Mouse (Mus musculus) ovary, postnatal 36 days (tissue): ENCODE data around the gene Vsig10.
"Not testable (repeated sequence)": the region's sequence is repeated elsewhere in the genome, so short reads cannot be mapped to it uniquely, and the experiment has no call there.

Source experiments
- DNase-seq: peaks from one replicate; pipeline ENCODE4 v3.0.0; 2022; ENCODE audit warnings: low spot score, mixed read lengths

The Vsig10 gene

DNA sequence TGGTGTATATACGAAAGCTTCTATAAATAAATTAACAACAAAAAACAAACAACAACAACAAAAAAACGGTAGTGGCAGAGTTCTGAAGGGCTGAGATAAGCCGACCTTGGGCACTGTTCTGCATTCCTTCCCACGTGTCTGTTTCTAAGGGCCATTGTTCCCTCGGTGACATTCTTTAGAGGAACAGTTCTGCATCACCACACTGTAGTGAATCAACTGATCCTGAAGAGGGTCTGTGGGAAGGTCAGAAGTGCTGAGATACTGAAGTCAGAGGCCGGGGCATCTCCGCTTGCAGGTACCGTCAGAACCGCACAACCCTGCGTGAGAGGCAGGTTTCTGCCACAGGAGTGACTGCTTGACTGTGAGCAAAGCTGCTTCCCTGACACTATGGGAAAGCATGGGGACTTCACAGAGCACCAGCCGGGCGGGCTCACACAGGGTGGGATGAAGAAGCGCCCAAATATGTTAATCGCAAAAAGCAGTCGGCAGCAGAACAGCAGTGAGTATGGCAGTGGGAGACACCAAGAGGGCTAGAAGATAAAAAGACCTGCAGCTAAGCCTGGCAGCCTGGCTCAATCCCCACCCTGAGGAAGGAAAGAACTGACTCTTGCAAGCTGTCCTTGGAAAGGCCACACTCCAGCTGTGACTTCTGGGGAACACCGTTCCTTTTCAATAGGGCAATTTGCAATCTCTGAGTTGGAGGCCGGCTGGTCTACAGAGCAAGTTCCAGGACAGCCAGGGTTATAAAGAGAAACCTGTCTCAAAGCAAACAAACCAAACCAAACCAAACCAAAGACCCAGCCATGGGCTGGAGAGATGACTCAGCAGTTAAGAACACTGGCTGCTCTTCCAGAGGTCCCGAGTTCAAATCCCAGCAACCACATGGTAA is 14.9 kb upstream of the Vsig10 start:
- no peak for DNase-seq

DNA sequence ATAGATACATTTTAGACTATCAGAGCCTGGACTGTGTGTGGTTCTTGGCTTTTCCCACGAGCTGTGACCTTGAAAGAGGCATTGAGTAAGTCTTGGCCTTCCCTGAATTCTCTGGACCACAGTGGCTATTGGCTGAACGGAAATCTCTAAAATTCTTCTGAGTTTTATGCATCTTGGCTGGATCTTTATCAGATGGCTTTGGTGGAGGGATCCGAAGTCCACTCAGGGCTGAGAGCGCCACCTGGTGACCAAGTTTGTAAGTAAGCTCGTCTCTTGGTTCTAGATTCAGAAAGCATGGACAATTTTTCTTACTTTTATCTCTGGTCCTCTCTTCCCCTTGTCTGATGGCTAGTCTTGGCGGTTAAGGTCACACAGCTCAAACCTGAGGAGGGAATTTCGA is 13.9 kb upstream of the Vsig10 start:
- DNase-seq: peak; percentile 75

DNA sequence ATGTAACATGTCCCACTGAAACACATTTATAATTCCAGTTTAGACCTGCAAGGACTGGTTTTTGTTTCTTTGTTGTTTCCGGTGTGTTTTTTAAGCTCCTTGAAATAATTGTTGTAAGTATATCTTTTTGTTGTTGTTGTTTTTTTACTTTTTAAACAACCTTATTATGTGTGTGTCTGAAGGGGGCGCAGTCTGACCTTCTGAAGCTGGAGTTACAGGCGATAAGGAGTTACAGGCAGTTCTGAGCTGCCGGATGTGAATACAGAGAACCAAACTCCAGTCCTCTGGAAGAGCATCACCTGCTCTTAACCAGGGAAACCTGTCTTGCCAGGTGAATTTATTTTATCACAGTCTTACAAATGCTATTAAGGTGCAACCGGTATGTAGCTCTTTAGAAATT is 13.1 kb upstream of the Vsig10 start:
- DNase-seq: no peak

DNA sequence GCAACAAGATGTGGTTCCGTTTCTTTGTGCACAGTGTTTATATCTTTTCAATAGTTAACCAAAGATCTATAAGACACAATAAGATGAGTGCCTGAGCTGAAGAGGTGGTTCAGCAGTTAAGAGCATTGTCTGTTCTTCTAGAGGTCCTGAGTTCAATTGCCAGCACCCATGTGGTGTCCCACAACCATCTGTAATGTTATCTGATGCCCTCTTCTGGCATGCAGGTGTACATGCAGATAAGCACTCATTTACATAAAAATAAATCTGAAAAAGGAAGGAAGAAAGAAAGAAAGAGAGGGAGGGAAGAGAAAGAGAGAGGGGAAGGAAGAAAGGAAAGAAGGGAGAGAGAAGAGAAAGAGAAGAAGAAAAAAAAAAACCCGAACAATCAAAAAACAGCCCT is 12.1 kb upstream of the Vsig10 start:
- no peak for DNase-seq

DNA sequence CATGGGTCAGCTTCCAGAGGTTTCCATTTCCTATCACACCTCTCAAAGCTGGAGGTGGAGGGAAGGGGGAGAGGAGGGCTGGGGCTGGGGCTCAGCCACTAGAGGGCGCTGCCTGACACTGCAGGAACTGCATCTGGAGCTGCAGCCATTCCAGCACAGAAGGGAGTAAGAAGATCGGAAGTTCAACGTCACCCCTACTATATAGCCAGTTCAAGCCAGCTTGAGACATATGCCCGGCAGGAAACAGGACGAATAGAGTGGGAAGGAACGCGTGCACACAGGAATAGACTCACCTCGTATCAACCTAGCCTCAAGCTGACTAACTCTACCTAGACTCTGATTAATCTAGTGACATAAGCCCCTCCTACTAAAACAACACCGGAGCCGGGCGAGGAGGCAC is 11.2 kb upstream of the Vsig10 start:
- peak; percentile 76 for DNase-seq

DNA sequence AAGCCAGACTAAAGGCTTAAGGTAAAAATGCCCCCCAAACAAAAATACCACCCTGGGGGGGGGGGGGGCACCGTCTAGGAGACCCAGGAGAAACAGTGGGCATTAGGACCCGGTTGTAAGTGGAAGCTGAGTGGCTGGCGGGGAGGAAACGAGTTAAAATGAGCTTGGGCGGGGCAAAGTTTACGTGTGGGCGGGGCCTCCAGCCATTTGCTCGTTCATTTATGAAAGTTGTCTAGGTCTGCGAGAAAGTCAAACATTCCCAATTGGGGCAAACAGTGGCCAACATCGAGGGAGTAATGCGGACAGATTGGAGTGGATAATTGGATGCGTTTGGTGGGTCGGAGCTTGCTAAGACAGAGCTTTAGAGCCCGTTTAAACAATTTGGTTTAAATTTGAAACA is 5.5 kb upstream of the Vsig10 start:
- DNase-seq: peak; percentile 59

DNA sequence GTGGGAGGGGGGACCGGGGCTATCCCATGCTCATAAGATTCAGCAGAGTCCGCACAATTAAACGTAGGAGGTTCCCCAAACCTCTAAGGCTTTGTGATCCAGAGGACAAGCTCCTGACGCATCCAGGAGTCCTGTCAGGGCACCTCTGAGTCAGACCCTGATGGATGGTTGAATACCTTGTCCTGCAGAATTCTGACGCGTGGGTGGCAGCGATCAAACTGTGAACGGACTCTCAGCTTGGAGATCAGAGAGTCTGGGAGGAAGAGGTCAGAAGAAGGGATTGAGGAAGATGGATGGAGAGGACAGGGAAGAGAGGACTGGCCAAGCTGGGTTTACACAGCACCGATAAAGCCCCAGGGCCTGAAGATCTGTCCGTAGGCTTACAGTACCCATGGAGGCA is 5.0 kb upstream of the Vsig10 start:
- DNase-seq: no peak

DNA sequence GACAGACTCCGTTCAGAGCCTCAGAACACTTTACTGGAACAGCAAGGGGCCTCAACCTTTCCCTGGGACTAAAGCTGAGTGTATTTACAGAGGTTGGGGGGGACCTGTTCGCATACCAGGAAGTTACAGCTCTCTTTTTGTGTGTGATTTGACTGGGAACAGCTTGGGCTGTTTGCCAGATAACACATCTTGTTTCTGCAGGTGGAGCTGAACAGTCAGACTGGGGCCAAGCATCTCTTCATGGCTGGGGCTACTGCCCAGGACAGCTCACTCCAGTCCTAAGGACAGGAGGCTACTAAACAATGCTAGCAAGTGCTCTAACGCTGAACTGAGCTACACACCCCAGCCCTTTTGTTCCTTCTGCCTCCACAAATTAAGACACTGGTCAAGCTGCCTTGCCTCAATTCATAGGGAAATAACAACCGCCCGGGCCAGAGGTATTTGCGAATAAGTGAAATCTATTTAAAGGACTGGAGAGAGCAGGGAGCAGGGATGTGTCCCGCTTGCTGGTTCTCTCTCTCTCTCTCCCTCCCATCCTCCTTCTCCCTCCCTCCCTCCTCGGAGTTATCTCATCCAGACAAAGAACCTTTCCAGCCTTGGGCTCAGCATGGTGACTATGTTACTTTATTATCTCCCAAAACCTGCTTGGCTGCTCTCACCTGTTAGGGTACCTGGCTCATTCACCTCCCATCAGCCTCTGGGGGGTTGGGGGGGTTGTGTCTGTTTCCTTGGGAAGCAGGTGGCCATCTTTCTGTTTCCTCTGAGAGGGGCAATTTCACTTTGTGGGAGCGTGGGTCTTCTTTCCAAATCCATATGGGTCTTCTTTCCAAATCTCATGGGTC is 4.1 kb upstream of the Vsig10 start:
- DNase-seq: no peak

DNA sequence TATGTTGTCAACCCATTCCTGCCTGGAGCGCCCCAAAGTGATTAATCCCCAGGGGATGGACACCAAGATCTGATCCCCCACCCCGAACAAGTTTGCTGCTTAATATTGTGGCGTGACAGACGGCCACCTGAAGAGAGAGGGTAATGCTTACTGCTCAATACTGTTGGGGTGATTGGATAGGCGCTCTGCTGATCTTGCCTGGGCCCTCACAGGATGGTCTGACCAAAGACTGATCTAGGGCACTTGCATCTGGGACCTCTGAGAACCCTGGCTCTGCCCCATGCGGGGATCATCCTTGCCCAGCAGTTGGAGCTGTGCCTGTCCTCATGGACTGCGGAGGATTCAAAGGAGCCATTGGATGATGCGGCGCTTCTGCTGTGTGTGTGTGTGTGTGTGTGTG is 4.9 kb downstream of the Vsig10 start:
- no peak for DNase-seq

DNA sequence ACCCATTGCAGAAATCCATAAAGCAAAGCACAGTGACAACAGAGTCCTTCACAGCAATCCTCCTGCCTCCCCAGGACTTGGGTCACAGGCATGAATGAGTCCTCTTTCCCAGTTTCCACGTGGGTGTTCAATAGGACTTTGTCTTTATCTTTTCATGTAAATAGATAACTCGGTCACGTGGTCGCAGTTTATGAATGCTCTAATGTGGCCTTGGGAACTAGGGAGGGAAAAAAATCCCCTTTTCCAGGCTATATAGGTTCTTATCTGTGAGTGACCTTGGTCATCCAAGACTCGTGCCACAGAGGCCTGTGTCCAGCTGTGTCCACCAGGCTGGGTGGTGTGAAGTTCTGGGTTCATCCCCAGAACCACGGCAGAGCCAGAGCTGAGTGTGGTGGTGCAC is 7.5 kb downstream of the Vsig10 start:
- no peak for DNase-seq

DNA sequence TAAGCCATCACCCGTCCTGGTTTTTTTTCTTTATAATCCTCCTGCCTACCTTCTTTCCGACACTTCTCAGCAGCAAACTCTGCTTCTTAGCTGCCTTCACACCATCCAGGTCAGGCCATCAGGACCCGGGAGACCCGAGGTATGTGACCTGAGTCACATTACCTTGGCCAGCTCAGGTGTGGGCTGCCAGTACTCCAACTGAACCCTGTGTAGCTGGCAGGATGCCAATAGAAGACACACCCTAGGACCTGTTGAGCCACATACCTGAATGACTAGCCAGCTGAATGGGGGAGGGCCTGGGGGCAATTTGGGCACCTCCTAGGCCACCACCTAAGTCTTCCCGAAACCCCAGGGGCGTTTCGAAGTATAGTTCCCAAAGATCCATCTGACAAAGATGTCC is 11.6 kb downstream of the Vsig10 start:
- no peak for DNase-seq

DNA sequence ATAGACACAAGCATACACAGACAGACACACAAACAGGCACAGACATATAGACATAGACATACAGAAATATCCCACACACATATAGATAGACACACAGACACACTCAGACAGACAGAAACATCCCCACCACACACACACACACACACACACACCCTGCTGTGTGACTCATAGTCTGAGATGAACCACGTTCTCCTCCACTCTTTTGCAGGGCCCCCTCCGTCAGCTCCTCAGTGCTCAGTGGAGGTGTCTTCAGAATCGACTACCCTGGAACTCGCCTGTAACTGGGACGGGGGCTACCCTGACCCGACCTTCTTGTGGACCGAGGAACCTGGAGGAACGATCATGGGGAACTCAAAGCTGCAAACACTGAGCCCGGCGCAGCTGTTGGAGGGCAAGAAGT is 19.1 kb downstream of the Vsig10 start:
- no peak for DNase-seq

DNA sequence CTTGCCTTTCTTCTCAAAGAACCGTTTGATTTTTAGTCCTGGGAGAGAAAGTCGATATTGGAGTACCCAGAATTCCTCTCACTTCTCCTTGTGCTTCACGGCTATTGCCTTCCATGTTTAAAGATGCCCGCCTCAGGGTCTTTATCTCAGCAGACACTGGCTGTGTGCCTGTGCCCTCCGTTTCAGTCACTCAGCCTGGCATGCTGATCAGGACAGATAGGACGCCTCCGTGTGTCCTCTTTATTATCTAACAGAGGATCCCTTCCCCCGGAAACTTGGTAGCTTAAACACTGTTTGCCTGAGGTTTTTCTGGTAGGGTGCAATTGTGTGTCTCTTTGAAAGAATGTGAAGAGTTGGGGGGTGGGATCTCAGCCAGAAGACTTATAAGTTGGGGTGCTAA is 19.6 kb downstream of the Vsig10 start:
- DNase-seq: no peak

DNA sequence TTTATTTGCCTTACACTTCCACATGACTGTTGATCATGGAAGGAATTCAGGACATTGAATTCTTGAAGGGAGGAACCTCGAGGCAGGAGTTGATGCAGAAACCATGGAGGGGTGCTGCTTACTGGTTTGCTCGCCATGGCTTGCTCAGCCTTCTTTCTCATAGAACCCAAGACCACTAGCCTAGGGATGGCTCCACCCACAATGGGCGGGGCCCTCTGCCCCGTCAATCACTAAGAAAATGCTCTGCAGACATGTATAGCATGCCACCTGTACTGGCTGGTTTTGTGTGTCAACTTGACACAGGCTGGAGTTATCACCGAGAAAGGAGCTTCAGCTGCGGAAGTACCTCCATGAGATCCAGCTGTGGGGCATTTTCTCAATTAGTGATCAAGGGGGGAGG is 21.2 kb downstream of the Vsig10 start:
- DNase-seq: no peak

DNA sequence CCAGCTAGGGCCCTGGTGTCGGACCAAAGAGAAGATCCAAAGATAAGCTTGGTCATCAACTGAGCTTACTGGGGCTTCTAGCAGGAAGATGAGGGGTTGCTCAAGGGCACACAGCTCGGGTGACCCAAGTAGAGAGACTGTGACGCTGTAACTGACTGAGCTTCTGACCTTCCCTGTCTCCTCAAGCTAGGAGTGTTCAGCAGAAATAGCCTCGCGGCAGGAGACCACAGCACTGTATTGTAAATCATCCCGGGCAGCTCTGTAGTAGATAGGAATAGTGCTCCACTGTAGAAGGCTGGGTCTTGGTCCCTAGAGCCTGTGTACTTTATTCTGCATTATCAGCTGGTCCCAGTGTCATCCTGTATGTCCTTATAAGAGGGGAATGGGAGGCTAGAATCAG is 23.0 kb downstream of the Vsig10 start:
- no peak for DNase-seq

DNA sequence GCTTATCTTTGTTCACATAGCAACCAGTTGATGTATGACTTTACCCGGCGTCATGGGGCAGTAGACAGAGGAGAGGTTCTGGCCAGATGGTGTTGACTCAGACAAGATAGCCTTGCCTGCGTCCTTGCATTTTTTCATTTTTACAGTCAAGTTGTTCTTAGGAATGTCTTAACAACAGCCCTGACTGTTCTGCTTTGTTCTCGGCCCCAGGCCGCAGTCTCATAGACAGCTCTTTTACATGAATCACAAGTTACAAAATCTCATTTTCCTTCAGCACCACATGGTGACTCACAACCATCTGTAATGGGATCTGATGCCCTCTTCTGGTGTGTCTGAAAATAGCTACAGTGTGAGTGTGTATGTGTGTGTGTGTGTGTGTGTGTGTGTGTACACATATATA is 25.6 kb downstream of the Vsig10 start:
- DNase-seq: not testable (repeated sequence)

DNA sequence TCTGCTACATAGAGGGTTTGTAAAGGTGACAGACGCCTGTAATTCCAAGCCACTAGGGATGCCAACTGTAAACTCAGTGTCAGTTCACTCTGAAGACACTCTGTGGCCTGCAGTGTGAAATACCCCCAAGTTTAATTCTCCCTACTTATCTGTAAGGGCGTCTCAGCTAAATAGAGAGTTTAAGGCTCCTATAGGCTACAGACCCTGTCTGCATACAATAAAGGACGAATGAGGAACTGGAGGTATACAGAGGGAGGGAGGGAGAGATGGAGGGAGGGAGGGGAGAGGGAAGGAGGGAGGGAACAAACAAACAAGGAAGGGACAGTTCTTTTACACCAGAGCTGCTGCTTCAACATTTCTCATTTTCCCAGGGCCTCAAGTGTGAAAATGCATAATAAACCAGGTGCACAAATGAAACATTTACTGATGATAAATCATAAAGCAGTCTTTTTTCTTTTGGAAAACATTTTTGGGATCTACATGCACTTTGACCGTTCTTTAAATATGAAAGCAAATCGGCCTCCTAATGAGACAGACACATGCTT is 26.6 kb downstream of the Vsig10 start:
- DNase-seq: no peak

DNA sequence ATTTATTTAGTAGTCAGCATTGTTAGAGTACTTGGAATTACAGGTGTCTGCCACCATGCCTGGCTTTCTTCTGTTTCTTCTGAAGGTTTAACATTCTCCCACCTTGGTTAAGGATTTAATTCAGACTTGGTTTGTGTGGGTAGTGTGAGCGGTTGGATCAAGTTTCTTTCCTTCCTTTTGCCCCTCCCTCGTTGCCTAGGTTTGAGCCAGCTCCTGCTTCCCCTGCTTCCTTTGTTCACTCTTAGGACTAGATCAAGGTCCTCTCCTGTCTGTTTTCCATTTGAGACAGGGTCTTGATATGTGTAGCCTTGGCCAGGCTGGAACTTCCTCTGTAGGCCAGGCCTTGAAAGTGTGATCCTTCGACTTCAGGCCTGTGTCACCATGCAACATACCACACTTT is 27.4 kb downstream of the Vsig10 start:
- no peak for DNase-seq

DNA sequence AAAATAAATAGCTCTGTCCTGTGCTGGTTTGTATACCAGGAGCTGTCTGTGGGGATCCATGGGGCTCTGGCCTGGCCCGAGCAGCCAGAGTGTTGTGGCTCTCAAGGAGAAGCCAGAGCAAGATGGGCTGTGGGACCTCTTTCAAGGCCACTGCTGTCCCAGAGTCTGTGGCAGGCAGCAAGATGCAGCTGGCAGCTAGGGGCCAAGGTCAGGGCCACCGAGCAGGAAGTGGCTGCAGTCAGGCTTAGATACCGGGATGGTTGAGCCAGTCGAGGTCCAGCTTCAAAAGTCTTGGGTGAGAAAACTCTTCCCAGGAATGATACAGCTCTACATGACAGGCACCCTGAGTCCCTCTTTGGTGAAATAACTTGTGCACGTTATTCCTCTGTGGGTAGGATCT is 28.1 kb downstream of the Vsig10 start:
- peak; percentile 47 for DNase-seq

DNA sequence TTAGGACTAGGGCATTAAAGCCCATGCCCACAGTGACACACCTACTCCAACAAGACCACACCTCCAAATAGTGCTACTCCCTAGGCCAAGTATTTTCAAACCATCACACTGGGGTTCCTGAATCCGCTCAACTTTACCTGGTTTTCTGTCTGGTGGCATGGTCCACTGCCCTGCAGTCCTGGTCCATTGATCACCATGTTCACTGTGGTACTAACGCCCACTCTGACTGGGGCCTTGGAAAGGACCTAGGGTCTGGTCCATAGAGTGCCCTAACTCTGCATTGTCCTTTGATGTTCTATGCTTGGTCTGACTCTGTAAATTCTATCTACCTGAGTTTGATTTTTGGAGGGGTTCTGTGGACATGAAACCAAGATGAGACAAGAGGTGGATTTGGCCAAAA is 29.0 kb downstream of the Vsig10 start:
- no peak for DNase-seq

DNA sequence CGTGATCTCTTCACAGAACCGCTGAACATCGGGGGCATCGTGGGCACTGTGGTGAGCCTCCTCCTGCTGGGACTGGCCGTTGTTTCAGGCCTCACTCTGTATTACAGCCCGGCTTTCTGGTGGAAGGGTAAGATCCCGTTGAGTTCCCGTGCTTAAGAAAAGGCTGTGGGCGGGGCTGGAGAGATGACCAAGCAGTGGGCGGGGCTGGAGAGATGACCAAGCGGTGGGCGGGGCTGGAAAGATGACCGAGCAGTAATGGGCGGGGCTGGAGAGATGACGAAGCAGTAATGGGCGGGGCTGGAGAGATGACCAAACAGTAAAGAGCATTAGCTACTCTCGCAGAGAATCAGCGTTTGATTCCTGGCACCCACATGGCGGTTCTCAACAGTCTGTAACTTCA is 29.4 kb downstream of the Vsig10 start:
- peak; percentile 31 for DNase-seq

DNA sequence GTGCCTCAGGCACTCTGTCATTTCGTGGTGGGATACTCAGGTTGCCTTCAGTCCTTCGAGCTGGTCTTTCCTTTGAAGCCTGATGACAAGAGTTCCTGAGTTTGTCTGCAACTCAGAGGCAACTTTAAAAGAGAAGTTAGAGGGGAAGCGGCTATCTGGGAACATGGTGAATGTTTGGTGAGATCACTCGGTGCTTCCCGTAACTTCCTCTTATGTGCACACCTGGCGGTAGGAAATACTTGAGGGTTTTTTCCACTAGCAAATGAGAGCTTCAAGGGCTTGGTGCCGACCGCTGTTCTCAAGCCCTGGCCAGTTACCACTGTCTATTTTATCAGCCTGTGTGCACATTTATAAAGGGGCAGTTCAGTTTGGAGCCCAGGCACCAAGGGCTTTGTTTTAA is 35.2 kb downstream of the Vsig10 start:
- no peak for DNase-seq

DNA sequence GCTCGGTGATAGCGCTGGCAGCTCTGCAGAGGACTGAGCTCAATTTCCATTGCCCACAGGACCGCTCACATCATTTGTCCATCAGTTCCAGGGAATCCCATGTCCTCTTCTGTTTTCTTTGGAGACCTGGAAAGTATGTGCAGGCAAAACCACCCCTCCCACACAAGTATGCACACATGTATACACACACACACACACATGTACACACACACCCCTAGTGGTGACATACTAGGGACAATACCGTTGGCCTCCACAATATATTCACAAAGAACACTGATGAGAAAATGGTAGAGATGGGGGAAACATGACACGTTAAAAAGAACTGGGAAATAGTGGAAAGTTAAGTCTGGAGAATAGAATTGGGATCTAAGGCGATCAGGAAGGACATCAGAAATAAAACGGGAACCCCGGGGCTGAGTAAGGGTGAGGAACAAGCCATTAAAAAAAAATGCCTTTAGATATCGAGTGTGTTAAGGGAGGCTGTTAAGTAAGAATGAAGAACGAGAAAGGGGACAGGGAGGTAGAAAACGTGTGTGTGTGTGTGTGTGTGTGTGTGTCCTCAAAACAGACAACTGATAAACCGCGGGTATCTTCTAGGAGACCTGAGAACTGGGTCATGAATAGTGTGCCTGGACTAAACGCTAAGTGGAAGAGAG is 36.9 kb downstream of the Vsig10 start:
- no peak for DNase-seq
